Mouse (Mus musculus): Measurements from ENCODE around the gene Olfr275.
"Not testable (repeated sequence)": the region's sequence is repeated elsewhere in the genome, so short reads cannot be mapped to it uniquely, and the experiment has no call there.

The Olfr275 gene

GRCm38 (mm10) chr4:52814304-52814703 lies at the start of gene Olfr275:
Gene Olfr275 (plus strand): TSS chr4:52814604.
- DNase-seq, result no peak

- no peak for DNase-seq
Observed at GRCm38 (mm10) chr4:52765612-52766011, 48.8 kb upstream of the Olfr275 start.

GRCm38 (mm10) chr4:52772186-52772585 lies 42.2 kb upstream of the Olfr275 start:
- no peak for DNase-seq

- DNase-seq, result no peak
Observed at GRCm38 (mm10) chr4:52800013-52800412, 14.4 kb upstream of the Olfr275 start.

- no peak for DNase-seq
Observed at GRCm38 (mm10) chr4:52811871-52812270, 2.5 kb upstream of the Olfr275 start.

GRCm38 (mm10) chr4:52821375-52821774 lies 7.0 kb downstream of the Olfr275 start:
- DNase-seq, result no peak

- DNase-seq, result not testable (repeated sequence)
Observed at GRCm38 (mm10) chr4:52845411-52845810, 31.0 kb downstream of the Olfr275 start.

- no peak for DNase-seq
Observed at GRCm38 (mm10) chr4:52849039-52849635, 34.7 kb downstream of the Olfr275 start.

- DNase-seq, result no peak
Observed at GRCm38 (mm10) chr4:52849672-52850071, 35.3 kb downstream of the Olfr275 start.

GRCm38 (mm10) chr4:52859136-52859535 lies 44.7 kb downstream of the Olfr275 start, which contains the start of gene Olfr273:
Gene Olfr273 (minus strand): TSS chr4:52859236.
- no peak for DNase-seq

- no peak for DNase-seq
Observed at GRCm38 (mm10) chr4:52864156-52864555, 49.8 kb downstream of the Olfr275 start.
